Mouse (Mus musculus): Measurements from ENCODE around the gene Sestd1.

- no peak for TF ChIP-seq CTCF (IDR thresholded peaks at IDR 0.05 in 2 of 3, conservative IDR thresholded peaks at IDR 0.05 in 1 of 3; ENCODE audit: control insufficient read depth in 1 of 3, insufficient read depth in 1 of 3, low read depth in 2 of 3, low read length in 3 of 3, poor library complexity in 1 of 3, severe bottlenecking in 1 of 3)
- no peak for TF ChIP-seq E2F4 (IDR thresholded peaks at IDR 0.05; ENCODE audit: borderline replicate concordance, low read depth, low read length)
- no peak for TF ChIP-seq POLR2A (IDR thresholded peaks at IDR 0.05; ENCODE audit: control insufficient read depth in 1 of 2, insufficient read depth in 1 of 2, low read depth in 1 of 2, low read length in 2 of 2, poor library complexity in 1 of 2)
- TF ChIP-seq USF2 (IDR thresholded peaks at IDR 0.05; ENCODE audit: borderline replicate concordance in 1 of 2, insufficient read depth in 1 of 2, low read depth in 1 of 2, low read length in 2 of 2), result no peak
- TF ChIP-seq MAFK (IDR thresholded peaks at IDR 0.05; ENCODE audit: borderline replicate concordance, low read depth, low read length), result no peak
- TF ChIP-seq MAX (IDR thresholded peaks at IDR 0.05; ENCODE audit: low read length), result no peak
- no peak for TF ChIP-seq ZMIZ1 (IDR thresholded peaks at IDR 0.05; ENCODE audit: low read depth, low read length)
- no peak for TF ChIP-seq MXI1 (IDR thresholded peaks at IDR 0.05; ENCODE audit: low read depth, low read length)
- no peak for TF ChIP-seq EP300 (IDR thresholded peaks at IDR 0.05; ENCODE audit: low read depth in 1 of 2, low read length in 2 of 2)
- no peak for TF ChIP-seq GATA1 (IDR thresholded peaks at IDR 0.05; ENCODE audit: low read depth, low read length)
These were observed 108.1 kb downstream of the Sestd1 start for GRCm38 (mm10) chr2:77172241-77172671.
